Mouse (Mus musculus): ENCODE results near the gene Nup214.
"Not testable (repeated sequence)": the region's sequence is repeated elsewhere in the genome, so short reads cannot be mapped to it uniquely, and the experiment has no call there.

Nup214 gene

GRCm38 (mm10) chr2:31964191-31964590, 10.0 kb upstream of the Nup214 start:
- DNase-seq = no peak

GRCm38 (mm10) chr2:31965110-31965509, 9.1 kb upstream of the Nup214 start:
- DNase-seq = peak; percentile 76 to 81

- no peak for DNase-seq
Measured at GRCm38 (mm10) chr2:31966801-31967200, 7.4 kb upstream of the Nup214 start.

GRCm38 (mm10) chr2:31972589-31972988, 1.6 kb upstream of the Nup214 start:
- peak in 1 of 2 experiments; percentile 41 for DNase-seq

- no peak for DNase-seq
Measured at GRCm38 (mm10) chr2:31974809-31975371, 654 bp downstream of the Nup214 start.

DNA sequence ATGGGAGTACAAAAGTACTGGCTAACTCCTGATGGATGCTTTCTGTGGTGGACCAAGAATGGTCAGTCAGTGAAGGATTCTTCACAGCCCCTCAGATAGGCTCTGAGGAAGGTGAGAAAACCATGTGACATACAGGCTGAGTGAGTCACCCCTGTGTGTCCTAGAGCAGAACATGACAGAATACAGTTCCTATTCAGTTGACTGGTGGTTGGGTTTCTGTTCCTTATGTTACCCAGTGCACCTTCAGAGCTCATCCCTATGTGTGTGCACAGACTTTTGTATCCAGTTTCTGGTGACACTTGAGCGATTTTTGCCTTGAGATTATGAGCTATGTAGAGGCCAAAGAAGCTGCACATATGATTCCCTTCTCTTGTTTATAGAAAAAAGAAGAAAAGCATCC, 13.5 kb downstream of the Nup214 start:
- no peak for DNase-seq

GRCm38 (mm10) chr2:31990961-31991360, 16.7 kb downstream of the Nup214 start:
- no peak for DNase-seq

GRCm38 (mm10) chr2:31994896-31995295, 20.7 kb downstream of the Nup214 start:
- no peak for DNase-seq

GRCm38 (mm10) chr2:31996060-31996459, 21.8 kb downstream of the Nup214 start:
- no peak for DNase-seq

DNA sequence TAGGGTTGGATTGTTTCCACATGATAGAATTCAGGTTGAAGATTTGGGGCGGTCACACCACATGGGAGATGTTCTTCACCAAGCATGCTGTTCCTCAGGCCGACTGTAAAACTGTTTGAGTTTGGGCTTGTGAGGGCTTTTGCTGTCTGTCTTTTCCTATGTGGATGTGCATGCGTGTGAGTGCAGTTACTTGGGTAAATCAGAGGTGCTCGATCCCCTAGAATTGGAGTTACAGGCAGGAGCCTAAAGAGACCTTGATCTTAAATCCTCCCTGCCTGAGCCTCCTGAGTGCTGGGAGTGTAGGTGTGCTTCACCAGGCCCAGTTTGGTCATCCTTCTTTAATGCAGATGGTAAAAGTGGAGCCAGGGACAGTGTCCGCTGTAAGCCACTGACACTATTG, 23.3 kb downstream of the Nup214 start:
- no peak for DNase-seq

GRCm38 (mm10) chr2:31998443-31998842, 24.2 kb downstream of the Nup214 start:
- DNase-seq = no peak

GRCm38 (mm10) chr2:32008311-32008710, 34.1 kb downstream of the Nup214 start:
- DNase-seq = no peak

DNA sequence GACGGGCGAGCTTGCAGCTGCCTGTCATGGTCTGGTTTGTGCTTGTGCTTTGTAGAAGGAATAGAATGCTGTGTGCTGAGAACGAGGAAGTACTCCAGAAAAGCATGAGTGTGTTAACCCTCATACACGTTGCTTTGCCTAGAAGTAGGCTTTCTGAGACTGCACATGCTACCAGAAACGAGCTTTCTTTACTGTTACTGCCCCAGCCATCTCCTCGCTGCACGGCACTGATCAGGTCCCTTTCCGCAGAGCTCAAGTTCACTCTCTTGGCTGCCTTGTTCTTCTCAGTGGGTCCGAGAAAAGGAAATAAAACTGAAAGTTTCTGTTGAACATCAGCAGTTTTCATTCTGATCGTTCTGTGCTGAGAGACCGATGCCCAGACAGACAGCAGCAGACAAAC, 34.5 kb downstream of the Nup214 start:
- DNase-seq = no peak

- no peak for DNase-seq
Measured at GRCm38 (mm10) chr2:32019704-32020103, 45.5 kb downstream of the Nup214 start.

DNA sequence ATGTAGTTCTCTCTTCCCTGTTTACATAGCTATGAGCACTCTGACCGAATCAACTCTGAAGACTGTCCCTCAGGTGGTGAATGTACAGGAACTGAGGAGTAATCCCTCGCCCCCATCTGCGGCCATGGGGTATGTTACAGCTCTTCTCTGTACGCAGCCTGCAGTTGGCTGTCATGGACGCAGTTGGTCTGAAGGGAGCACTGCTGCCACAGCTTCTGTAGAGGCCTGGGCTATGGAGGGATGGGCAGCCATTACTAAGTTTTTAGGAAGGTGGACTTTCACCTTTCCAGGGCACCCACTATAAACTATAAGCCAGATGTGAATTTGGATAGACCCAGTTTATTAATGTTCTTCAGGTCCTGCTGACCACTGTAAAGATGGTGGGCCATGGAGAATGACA, 46.0 kb downstream of the Nup214 start:
- DNase-seq = no peak

- DNase-seq = no peak
Measured at GRCm38 (mm10) chr2:32024372-32024771, 50.1 kb downstream of the Nup214 start.

GRCm38 (mm10) chr2:32029636-32030035, 55.4 kb downstream of the Nup214 start:
- no peak for DNase-seq

GRCm38 (mm10) chr2:32033436-32033835, 59.2 kb downstream of the Nup214 start:
- DNase-seq = peak; percentile 19 to 27

GRCm38 (mm10) chr2:32034206-32034605, 60.0 kb downstream of the Nup214 start:
- DNase-seq = no peak

DNA sequence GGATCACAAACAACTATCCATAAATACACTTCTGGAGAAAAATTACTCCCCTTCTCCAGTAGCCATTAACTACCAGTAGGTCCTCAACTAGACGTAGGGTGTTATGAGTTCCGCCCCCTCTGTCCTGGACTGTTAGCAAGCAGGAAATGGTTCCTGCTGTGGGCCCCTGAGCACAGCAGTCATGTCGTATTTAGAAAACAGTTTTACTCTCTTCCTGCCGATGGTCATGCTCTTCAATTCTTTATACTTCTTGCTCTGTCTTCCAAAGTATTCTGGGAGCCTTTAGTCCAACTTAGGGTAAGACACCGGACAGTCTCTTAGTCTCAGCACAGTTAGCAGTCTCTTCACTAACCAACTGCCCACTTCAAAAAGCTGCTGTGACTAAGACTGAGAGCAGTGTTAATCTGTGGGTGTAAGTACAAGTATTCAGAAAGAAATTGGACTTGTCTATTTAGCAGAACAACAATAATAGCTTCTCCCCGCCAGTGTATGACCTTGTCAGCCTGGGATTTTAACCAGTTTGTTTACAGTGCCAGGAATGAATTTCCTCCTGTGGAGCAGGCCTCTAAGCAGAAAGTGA, 63.1 kb downstream of the Nup214 start:
- peak in 1 of 2 experiments; percentile 21 for DNase-seq

- DNase-seq = no peak
Measured at GRCm38 (mm10) chr2:32038661-32039081, 64.4 kb downstream of the Nup214 start.

DNA sequence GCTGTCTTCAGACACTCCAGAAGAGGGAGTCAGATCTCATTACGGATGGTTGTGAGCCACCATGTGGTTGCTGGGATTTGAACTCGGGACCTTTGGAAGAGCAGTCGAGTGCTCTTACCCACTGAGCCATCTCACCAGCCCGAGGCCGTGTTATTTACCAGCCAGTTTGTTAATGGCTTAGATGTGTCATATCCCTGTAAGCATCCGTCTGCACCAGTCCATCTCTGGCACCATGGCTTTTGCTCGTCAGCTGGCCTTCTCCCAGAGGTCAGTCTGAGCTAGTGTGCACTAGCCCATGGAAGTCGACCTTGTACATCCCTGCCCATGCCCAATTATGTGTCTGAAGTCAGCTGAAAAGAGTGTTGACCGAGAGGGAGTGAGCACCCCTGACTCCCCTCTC, 66.4 kb downstream of the Nup214 start:
- DNase-seq = not testable (repeated sequence)

GRCm38 (mm10) chr2:32041087-32041486, 66.9 kb downstream of the Nup214 start:
- no peak for DNase-seq

DNA sequence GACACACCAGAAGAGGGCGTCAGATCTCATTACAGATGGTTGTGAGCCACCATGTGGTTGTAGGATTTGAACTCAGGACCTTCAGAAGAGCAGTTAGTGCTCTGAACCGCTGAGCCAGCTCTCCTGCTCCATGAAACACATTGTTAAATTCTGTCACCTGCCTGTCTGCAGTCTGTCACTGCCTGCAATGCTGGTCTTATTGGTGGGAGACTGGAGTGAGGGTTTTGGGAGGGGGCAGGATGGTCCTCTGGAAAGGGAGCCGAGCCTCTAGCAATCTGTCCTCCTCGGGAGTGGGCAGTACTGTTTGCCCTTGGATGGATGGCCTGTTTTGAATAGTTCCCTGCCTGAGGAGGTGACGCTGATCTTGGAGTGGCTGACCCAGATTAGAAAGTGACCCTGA, 69.6 kb downstream of the Nup214 start:
- no peak for DNase-seq

DNA sequence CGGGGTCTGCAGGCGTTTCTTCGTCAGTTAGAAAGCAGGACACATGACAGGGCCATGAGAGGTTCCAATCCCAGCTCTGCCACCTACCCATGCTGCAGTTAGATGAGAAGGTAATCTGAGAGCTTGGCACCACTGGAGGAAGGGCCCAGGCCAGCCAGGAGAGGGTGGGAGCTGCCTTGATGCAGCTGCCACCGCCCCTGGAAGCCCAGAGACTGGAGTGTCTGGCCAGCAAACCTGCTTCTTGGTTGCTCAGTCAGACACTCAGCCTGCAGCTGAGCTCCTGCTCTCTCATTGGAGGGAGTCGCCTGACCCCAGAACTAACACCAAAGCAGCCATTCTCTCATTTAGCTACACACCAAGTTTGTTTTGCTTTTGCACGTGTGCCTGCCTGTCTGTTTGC, 71.1 kb downstream of the Nup214 start:
- peak in 1 of 2 experiments; percentile 17 for DNase-seq
